Mouse (Mus musculus) ES-E14 (cell line): Measurements from ENCODE around the gene Manba. TPM values are rescaled to one million over a fixed set of nuclear protein-coding genes. Genes with fewer than 3 reads are reported as not detected.
A peak's percentile ranks its signal among the peaks of the same experiment; 100 is the strongest.

Source experiments
- DNase-seq: peaks from one replicate; pipeline ENCODE4 v3.0.0-alpha.2; 2013; ENCODE audit warnings: low read depth, low spot score
- H3K27ac ChIP-seq: 2 replicates; pipeline ENCODE4 v1.5.1; 2012; ENCODE audit warnings: low read depth, mild to moderate bottlenecking, low read length, moderate library complexity, mixed read lengths; ENCODE audit not compliant: poor library complexity, insufficient read depth, severe bottlenecking
- H3K36me3 ChIP-seq: 2 replicates; pipeline ENCODE4 v1.6.1; 2012; ENCODE audit warnings: mild to moderate bottlenecking, low read length, moderate library complexity, mixed read lengths; ENCODE audit not compliant: control insufficient read depth, poor library complexity, insufficient read depth, severe bottlenecking
- H3K4me1 ChIP-seq, 2 experiments: fragments of 150-350 bp in 1 of 2; sonication (generic) in 1 of 2; 2 replicates each; pipeline ENCODE4 v1.6.1; 2012; ENCODE audit warnings: low read length in 2 of 2, mild to moderate bottlenecking in 1 of 2, mixed read lengths in 1 of 2; ENCODE audit not compliant: control insufficient read depth in 2 of 2, insufficient read depth in 2 of 2, poor library complexity in 1 of 2
- H3K4me3 ChIP-seq, 2 experiments: fragments of 150-350 bp in 1 of 2; sonication (generic) in 1 of 2; 2 replicates each; pipeline ENCODE4 v1.5.1; 2012; ENCODE audit warnings: low read length in 2 of 2, low read depth in 1 of 2, mild to moderate bottlenecking in 1 of 2, mixed read lengths in 1 of 2; ENCODE audit not compliant: insufficient read depth in 1 of 2, poor library complexity in 1 of 2, severe bottlenecking in 1 of 2
- H3K9ac ChIP-seq: 2 replicates; pipeline ENCODE4 v1.6.1; 2012; ENCODE audit warnings: low read depth, mild to moderate bottlenecking, low read length, mixed read lengths; ENCODE audit not compliant: poor library complexity, insufficient read depth, severe bottlenecking
- H3K9me3 ChIP-seq: fragments of 150-350 bp; sonication (generic); 2 replicates; pipeline ENCODE4 v1.6.1; 2012; ENCODE audit warnings: low read depth, mild to moderate bottlenecking, low read length; ENCODE audit not compliant: control insufficient read depth, insufficient read depth
- CHD2 ChIP-seq: IDR thresholded peaks from 2 replicates; pipeline ENCODE4 v1.6.1; 2014; ENCODE audit warnings: mild to moderate bottlenecking, low read depth, low read length, inconsistent platforms
- HCFC1 ChIP-seq: IDR thresholded peaks from 2 replicates; pipeline ENCODE4 v1.6.1; 2012; ENCODE audit warnings: low read length, inconsistent platforms, borderline replicate concordance; ENCODE audit not compliant: insufficient read depth
- MAFK ChIP-seq: IDR thresholded peaks from 2 replicates; pipeline ENCODE4 v1.6.1; 2014; ENCODE audit warnings: mild to moderate bottlenecking, low read depth, low read length, inconsistent platforms; ENCODE audit not compliant: insufficient read depth
- ZC3H11A ChIP-seq: IDR thresholded peaks from 2 replicates; pipeline ENCODE4 v1.6.1; 2012; ENCODE audit warnings: low read depth, mild to moderate bottlenecking, inconsistent platforms, low read length, borderline replicate concordance
- ZNF384 ChIP-seq: IDR thresholded peaks from 2 replicates; pipeline ENCODE4 v1.6.1; 2012; ENCODE audit warnings: low read depth, low read length, inconsistent platforms
- in situ Hi-C, 2 experiments: fragments of 600-800 bp; cut with MboI; formaldehyde crosslinking; loops; one replicate each; pipeline ENCODE4 v1.15.1; 2025; ENCODE audit warnings: low sequenced_read_pairs in 2 of 2, inconsistent platforms in 1 of 2; ENCODE audit not compliant: unreplicated experiment in 2 of 2
- total RNA-seq: library from RNA; depleted of rRNA; stranded (reverse); fragments of 300-350 nt; gene quantifications from 2 replicates; pipeline ENCODE4 v1.2.3, GENCODE M21; 2012

Manba gene
- total RNA-seq, 1 experiment: 75.2 TPM

DNA sequence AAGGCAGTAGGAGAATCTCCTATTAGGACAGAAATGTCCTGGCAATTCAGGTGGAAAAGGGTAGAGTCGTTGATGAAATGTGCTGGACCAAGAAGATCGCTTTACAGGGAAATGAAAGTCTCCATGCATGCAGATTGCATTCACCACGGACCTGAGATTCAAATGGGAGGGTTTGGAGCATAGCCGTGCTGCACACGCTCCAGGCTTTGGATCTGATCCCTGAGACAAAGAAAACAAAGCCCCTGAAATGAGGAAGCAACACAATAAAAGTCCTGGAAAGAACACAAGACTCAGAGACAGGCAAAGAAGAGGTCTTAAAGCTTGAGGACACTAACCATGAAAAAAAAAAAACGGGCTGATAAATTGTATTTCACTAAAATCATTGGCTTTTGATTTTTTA is 69.8 kb downstream of the Manba start:
- H3K4me1 ChIP-seq: peaks cover 0 to 4% of the 10 kb centered on the region in 2 experiments; a peak in 3 of 4 replicates
- TF ChIP-seq ZC3H11A (no peak), MAFK (no peak), CHD2 (no peak), ZNF384 (no peak), HCFC1 (no peak)
- H3K9me3 ChIP-seq: no peaks in the 10 kb centered on the region
- in situ Hi-C loops: no loop called here
- H3K4me3 ChIP-seq: no peak overlapping the region; a peak in 1 of 4 replicates
- H3K9ac ChIP-seq: peak overlapping the region; percentile 64; the same call in 1 of the 2 replicates
- H3K36me3 ChIP-seq: peaks cover 46% of the 10 kb centered on the region
- H3K27ac ChIP-seq: peak overlapping the region; percentile 50; the same call in 1 of the 2 replicates
- no peak for DNase-seq

DNA sequence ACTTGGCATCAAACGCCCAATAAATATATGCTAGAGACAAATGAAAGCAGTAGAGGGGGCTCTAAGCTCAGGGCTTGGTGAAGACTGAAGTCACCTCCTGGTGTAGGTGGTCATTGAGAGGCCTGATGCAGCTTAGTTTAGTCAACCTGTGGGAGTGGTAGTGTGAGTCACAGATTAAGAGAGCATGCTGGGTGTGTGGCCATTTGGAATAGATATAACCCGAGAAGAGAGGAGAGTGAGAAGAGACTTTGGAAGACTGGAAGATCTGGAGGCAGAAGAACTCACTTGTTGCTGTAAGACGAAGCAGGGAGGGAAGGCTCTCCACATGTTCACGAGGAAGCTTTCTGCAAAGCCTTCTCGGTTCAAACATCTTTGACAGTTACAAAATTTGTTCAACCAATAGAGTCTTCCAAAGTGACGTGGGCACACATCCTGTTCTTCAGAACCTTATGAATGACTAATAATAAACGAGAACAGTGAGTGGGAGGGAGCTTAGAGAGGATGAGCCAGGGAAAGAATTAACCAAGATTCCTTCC is 70.7 kb downstream of the Manba start:
- H3K9me3 ChIP-seq: no peaks in the 10 kb centered on the region
- peaks cover 45% of the 10 kb centered on the region for H3K36me3 ChIP-seq
- no peak overlapping the region; the same call in 1 of the 2 replicates for H3K27ac ChIP-seq
- H3K4me3 ChIP-seq: no peak overlapping the region; a peak in 1 of 4 replicates
- no peak for DNase-seq
- peak overlapping the region; percentile 45; the same call in 1 of the 2 replicates for H3K9ac ChIP-seq
- TF ChIP-seq HCFC1 (no peak), CHD2 (no peak), ZNF384 (no peak), MAFK (no peak), ZC3H11A (no peak)
- in situ Hi-C loops: no loop called here
- H3K4me1 ChIP-seq: peaks cover 0 to 4% of the 10 kb centered on the region in 2 experiments; a peak in 3 of 4 replicates

DNA sequence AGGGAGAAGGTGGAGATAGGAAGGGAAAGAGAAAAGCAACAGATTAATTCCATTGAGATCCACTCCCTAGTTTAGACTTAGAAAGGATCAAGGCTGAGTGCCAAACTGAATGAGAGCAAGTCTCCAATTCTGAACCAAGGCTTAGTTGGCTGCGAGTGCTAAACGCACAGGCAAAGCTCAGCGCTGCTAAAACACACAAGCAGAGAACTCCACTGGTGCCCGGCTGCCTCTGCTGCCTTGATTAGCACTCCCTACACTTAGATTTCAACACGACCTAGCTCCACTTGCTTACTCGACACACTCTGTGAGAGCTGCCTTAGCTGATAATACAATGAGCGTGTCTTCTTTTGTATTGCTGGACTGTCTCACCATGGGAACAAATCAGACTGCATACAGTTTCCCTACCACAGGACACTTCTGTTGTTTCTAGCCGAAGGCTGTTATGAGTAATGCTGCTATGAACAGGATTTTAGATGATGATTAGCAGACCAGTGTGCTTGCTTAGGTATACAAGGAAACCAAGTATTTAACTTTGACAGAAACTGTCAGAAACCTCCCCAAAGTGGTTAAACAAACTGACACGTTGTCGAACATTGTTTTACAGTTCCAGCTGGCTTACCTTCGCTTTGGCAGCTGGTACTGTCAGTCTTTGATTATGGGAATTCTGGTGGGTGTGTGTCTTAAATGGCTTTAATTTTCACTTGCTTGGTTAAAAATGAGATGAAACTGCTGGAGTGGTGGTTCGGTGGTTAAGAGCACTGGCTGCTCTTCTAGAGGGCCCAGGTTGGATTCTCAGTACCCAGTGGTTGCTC is 71.6 kb downstream of the Manba start:
- in situ Hi-C loops: no loop called here
- Histone ChIP-seq H3K36me3 (peaks cover 40% of the 10 kb centered on the region), H3K27ac (peak overlapping the region; percentile 69), H3K9me3 (no peaks in the 10 kb centered on the region), H3K9ac (peak overlapping the region; percentile 45; the same call in 1 of the 2 replicates), H3K4me1 (peaks cover 0 to 4% of the 10 kb centered on the region in 2 experiments; a peak in 2 of 4 replicates), H3K4me3 (no peak overlapping the region; a peak in 1 of 4 replicates)
- DNase-seq: no peak
- TF ChIP-seq ZNF384 (no peak), CHD2 (no peak), HCFC1 (no peak), ZC3H11A (no peak), MAFK (no peak)

DNA sequence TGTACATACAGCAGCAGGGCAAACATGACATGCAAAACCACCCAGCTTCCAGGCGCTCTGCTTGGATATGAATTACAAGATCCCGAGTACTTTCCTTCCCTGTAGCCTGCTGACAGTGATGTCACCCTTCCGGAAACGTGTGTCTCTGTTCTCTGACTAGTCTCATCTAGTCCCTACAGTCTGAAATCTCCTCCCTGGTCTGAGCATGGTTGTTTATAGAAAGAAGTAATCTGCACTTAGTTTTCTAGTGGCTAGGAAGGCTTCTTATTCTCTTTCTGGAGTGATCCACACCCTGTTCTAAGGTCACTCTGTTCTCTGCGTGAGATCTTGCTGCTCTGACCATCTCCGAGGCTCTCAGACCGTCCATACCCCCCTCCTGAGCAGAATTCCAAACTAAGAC is 76.6 kb downstream of the Manba start:
- no peak for DNase-seq
- no peak for TF ChIP-seq MAFK
- no peak for TF ChIP-seq CHD2
- TF ChIP-seq ZNF384: no peak
- no peak for TF ChIP-seq HCFC1
- no peak for TF ChIP-seq ZC3H11A
- peaks cover 6 to 7% of the 10 kb centered on the region in 2 experiments; a peak in 3 of 4 replicates for H3K4me1 ChIP-seq
- no peak overlapping the region for H3K4me3 ChIP-seq
- H3K9me3 ChIP-seq: no peaks in the 10 kb centered on the region
- in situ Hi-C loops: no loop called here
- peaks cover 33% of the 10 kb centered on the region for H3K36me3 ChIP-seq
- H3K9ac ChIP-seq: no peak overlapping the region
- H3K27ac ChIP-seq: peak overlapping the region; percentile 41; the same call in 1 of the 2 replicates
